Mouse (Mus musculus) ovary, postnatal 36 days (tissue): Measurements from ENCODE around the gene Rftn1.

Source experiments
- DNase-seq: peaks from one replicate; pipeline ENCODE4 v3.0.0; 2022; ENCODE audit warnings: low spot score, mixed read lengths

Rftn1 gene

GRCm38 (mm10) chr17:50170935-50171545, 19.4 kb downstream of the Rftn1 start:
- DNase-seq: no peak

GRCm38 (mm10) chr17:50169946-50170427, 20.5 kb downstream of the Rftn1 start:
- DNase-seq: no peak

GRCm38 (mm10) chr17:50160904-50161805, 29.3 kb downstream of the Rftn1 start:
- no peak for DNase-seq

- no peak for DNase-seq
Observed at GRCm38 (mm10) chr17:50160357-50160756, 30.1 kb downstream of the Rftn1 start.

- no peak for DNase-seq
Observed at GRCm38 (mm10) chr17:50159816-50160215, 30.7 kb downstream of the Rftn1 start.

DNA sequence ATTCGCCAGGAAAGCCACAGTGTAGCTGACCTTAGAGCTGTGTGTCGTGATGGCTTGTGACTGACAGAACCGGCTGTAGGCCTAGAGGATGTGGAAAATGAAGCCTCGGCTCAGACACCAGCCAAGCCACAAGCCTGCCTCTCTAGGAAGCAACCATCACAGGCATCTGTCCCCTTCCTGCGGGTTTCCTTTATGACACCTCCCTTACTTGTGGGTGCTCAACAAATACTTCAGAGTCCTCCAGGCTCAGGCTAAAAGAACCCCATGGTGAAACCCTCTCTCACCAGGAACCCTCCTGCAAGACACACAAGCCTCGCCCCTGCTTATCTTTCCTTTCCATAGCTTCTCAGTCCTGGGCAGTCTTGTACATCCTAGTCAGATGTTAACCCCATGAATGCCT, 31.9 kb downstream of the Rftn1 start:
- DNase-seq: no peak

GRCm38 (mm10) chr17:50157190-50158150, 33.0 kb downstream of the Rftn1 start:
- DNase-seq: no peak

DNA sequence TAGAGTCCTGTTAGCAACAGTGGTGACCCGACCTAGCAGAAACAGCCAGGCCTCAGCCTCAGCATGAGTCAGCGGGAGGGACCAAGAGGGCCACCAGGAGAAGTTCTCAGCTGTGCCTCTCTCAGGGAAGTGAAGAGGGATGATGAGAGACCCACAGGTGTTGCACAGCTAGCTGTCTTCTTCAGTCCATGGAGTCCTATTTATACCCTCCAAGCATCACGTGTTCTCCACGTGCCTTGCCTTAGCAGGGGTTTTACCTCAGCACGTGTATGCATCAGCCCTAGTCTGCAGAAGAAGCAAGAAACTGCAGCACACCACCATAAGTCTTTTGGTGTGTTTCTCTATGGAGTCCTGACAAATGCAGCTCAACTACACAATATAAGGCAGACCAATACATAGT, 38.4 kb downstream of the Rftn1 start:
- no peak for DNase-seq

GRCm38 (mm10) chr17:50151208-50151723, 39.2 kb downstream of the Rftn1 start:
- no peak for DNase-seq

DNA sequence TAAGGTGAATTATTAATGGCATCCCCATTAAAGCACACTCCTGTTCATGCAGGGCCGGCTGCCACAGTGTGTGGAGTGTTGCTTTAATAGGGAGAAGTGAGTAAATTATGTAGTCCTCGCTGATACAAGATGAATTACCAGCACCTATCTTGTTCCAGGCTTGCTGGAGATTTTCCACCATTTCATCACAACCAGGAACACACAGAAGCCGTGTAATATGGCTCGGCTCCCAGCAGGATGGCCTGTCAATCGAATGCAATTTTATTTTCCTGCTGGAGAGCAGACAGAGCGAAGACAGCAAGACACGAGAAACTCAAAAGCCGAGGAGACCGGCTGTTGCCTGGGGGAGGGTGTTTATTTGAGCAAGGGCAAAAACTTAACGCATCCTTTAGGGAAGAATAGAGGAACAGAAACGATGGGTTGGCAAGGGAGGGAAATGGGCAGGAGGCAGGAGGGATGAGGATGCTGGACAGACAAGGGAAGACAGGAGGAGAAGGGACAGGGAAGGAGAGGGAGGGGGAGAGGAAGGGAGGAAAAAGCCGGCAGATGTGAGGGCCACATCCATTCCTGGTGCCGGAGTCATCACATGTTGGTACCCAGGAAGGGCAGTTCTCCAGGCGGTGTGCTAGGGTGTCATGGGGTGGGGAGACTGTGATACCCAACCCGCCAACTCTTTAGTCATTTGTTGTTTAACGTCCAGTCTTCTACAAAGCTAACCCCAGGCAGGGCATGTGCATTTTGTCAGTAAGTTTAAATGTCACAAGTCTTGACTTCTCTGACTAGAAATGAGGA, 39.9 kb downstream of the Rftn1 start:
- no peak for DNase-seq

DNA sequence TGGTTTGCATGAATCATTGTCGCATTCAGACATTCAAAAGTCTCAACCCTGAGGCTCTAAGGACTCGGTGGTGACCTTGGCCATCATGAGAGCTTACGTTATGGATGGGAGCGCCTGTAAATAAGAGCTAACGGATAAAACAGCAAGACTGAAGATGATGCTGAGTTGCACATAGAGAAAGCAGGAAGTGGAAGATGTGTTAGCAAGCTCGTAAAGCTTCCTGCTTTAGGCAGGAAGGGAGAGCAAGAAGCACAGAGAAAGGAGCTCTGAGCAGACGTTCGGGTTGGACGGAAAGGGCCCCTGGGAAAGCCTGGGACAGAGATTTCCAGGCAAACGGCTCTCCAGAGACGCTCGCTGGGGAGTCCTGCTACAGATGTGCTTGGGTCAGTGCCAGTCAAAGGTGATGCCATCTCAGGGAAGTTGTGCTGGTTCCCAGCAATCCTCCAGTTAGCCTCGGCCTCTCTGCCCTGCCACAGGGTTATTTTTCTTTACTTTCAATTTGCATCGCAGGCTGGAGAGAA, 40.7 kb downstream of the Rftn1 start:
- DNase-seq: no peak

- no peak for DNase-seq
Observed at GRCm38 (mm10) chr17:50147831-50148587, 42.5 kb downstream of the Rftn1 start.

- no peak for DNase-seq
Observed at GRCm38 (mm10) chr17:50143354-50143753, 47.1 kb downstream of the Rftn1 start.

GRCm38 (mm10) chr17:50142553-50142952, 47.9 kb downstream of the Rftn1 start:
- DNase-seq: no peak

DNA sequence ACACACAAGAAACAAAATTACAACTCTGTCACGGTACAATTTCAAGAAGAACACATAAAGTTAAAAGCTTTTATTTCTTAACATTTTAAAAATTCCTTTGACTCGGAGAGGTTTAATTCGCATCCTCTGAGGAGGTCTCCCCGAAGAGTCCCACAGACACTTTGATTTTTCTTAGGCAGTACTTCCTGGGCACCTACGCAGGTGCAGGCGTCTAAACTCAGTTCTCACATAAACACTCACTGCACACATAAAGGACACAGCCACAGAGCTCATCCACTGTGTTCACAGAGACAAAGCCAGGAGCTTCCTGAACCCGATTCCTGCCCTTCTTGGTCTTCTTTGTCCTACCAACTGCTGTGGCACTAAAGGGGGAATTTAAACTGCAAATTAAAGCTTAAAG, 48.3 kb downstream of the Rftn1 start:
- DNase-seq: no peak

DNA sequence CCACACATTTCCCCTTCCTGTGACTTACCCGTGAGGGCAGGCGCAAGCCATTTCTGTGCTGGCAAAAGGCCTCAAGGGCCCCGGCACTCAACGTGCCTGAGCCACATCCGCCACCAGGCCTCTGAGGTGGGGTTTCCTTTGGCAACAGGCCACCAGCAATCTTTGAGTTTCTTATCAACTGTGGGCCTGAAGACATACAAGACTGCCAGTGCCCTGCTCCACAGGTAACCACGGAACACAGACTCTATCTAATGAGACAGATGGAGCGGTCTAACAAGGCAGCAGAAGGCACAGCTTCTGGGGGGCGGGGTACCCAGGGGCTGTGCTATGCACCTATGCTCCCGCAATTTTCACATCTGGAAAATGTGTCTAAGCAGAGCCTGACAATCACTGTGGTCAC, 54.4 kb downstream of the Rftn1 start:
- DNase-seq: no peak

DNA sequence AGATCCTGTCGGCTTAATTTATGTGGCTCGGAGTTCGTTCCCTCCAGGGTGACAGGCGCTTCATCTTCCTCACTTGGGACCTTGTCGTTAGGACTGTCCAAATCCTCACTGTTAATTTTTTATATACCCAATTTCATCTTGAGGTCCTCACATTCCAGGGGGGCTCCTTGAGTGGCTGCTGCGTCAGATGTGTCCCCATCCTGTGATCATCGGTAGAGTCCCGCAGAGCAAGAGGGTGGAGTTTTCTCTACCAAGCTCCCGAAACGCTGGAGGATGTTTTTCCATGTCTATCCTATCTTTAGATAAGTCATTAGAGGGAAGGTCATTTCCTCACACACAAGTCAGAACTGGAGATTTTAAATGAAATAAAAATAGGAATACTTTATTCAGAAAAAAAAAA, 55.0 kb downstream of the Rftn1 start:
- no peak for DNase-seq

DNA sequence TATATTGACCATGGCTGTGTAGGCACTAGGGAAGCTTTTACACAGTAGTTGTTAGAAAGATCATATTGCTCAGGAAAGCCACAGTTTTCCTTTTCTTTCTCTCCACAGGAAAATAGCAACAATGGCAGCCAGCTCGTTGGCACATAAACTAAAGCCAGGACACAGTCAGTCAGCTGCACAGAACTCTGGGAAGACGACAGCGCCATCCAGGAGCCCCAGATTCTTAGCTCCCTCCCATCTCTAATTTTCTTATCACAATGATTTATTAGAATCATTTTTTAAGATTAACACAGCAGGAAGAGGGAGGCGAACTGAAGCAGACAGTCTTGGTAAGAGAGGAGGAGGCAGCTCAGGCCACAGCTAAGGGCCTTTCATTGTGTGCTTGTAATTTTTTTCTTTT, 58.8 kb downstream of the Rftn1 start:
- DNase-seq: no peak

GRCm38 (mm10) chr17:50130421-50130820, 60.1 kb downstream of the Rftn1 start:
- DNase-seq: no peak

GRCm38 (mm10) chr17:50128392-50128791, 62.1 kb downstream of the Rftn1 start:
- no peak for DNase-seq
